Mouse (Mus musculus) layer of hippocampus, postnatal 14 days (tissue): ENCODE results near the gene Trib3. TPM values are rescaled to one million over a fixed set of nuclear protein-coding genes. Genes with fewer than 3 reads are reported as not detected.
"Not testable (repeated sequence)": the region's sequence is repeated elsewhere in the genome, so short reads cannot be mapped to it uniquely, and the experiment has no call there.

Source experiments
- DNase-seq, 2 experiments: peaks; one replicate each; pipeline ENCODE4 v3.0.0; 2021 to 2022; ENCODE audit warnings: low spot score in 2 of 2, mixed read lengths in 1 of 2
- total RNA-seq, 2 experiments: library from RNA; stranded (reverse); gene quantifications; 2 replicates each; pipeline ENCODE4 v1.2.3; 2021

Trib3 gene
- total RNA-seq, 2 experiments from 2014 or later, result 0.53 to 0.86 TPM

DNA sequence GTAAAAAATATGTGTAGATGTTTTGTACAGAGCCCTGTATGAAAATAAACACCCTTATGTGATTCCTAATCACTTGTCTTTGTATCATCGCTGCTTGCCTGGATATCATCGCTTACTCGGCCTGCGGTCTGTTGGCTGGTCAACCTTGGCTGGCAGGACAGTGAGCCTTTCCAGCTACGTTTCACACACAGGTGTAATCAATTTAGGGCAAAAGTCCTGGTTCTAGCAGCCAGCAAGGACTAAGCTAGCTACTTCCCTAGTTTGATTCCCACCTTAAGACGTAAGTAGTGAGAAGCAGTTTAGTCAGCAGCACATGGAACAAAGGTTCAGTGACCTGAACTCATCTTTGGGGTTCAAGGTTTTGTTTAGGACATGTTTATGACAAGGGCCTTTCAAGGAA is 29.9 kb downstream of the Trib3 start:
- DNase-seq, result no peak

DNA sequence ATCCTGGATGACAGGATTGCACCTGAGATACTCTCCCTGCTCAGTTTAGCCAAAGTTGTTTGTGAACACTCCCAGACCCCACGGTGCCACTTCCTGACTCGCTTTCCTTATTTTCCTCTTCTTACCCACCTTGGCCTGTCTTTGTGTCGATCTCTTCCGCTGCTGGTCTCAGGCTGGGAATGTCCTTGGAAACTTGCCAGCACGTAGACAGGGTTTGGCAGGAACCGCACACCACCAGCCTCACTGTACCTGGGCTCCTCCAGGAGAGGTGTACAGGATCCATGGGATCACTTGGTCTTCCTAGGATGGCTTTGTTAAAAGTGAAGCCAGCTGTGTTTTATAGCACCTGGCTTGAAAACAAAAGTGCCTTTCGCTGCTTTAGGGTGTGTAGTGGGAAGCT is 30.8 kb downstream of the Trib3 start:
- DNase-seq, result no peak

DNA sequence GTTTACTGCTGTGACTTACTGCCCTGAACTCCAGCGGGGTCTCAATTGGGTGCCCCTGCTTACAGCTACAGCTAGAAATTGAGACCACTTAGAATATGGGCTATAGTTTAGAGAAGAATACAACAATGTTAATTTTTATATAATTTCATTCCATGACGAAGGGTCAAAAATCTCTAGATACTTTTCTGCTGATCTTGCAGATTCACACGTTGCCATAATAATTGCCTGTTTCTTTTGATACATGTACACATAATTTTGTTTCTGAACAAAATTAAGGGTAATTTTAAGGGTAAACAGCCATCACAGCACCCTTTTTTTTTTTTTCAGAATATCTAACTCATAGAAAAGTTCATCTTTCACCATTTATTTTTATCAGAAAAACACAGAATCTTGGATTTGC is 36.6 kb downstream of the Trib3 start:
- no peak for DNase-seq

DNA sequence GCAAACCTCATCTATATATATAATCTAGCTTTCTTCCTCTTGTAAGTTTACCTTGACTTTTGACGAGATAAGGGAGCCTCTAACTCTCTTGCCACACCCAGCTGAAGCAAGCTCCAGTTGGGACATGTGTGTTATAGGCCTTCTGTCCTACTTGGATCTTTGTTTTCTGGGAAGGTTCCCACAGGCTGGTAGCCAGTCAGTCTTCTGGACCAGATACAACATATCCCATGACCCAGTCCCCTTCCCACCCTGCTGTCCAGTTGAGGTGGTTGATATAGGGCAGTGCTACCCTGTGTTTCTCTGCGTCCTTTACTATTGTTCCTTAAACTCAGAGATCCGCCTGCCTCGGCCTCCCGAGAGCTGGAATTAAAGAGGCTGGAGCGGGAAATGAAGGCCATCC is 38.4 kb downstream of the Trib3 start:
- no peak for DNase-seq

- no peak for DNase-seq
These were observed 40.1 kb downstream of the Trib3 start for GRCm38 (mm10) chr2:152303781-152304180.

GRCm38 (mm10) chr2:152302862-152303261 is 41.0 kb downstream of the Trib3 start:
- DNase-seq, result no peak

GRCm38 (mm10) chr2:152294541-152294940 is 49.3 kb downstream of the Trib3 start:
- DNase-seq, result no peak

GRCm38 (mm10) chr2:152293727-152294475 is 49.9 kb downstream of the Trib3 start, which contains the start of gene Tbc1d20:
TSS of gene Tbc1d20 (plus strand) at chr2:152293828.
- DNase-seq, result peak; percentile 87 to 89

DNA sequence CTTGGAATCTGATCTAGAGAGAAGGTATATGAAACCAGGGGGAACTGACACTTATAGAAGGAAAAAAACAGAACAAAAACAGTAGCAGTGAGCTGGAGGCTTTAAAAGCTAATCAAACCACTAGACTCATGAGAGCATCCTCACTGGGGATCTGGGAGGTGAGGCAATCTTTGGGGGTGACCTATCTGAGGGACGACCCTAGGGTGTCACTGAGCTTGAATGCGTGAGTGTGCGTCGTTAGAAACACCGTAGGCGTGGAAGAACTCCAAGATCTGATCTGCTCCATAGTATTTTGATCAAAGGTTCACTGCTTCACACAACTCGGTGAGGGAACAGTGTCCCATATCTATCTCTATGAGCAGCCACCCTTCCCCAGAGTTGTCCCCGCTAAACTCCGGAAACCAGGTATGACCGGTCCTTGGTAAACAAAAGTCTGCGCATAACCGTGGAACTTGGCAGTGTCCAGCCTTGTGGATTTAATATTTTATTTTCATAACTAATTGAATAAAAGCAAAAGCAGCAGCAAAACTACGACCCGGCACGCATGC is 50.6 kb downstream of the Trib3 start:
- no peak for DNase-seq

GRCm38 (mm10) chr2:152292475-152292874 is 51.4 kb downstream of the Trib3 start:
- no peak for DNase-seq

DNA sequence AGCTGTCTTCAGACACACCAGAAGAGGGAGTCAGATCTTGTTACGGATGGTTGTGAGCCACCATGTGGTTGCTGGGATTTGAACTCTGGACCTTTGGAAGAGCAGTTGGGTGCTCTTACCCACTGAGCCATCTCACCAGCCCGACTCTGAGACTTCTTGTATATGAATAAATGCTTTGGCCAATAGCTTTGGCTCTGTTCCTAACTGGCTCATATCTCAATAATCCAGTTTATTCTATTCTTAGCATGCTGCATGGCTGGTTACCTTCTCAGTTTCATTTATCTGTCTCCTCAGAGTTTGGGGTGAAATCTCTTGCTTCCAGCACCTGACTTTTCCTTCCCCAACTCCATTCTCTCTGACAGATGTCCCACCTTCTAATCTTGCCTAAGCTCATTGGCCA is 54.2 kb downstream of the Trib3 start:
- not testable (repeated sequence) for DNase-seq

GRCm38 (mm10) chr2:152288046-152288445 is 55.8 kb downstream of the Trib3 start:
- DNase-seq, result no peak

DNA sequence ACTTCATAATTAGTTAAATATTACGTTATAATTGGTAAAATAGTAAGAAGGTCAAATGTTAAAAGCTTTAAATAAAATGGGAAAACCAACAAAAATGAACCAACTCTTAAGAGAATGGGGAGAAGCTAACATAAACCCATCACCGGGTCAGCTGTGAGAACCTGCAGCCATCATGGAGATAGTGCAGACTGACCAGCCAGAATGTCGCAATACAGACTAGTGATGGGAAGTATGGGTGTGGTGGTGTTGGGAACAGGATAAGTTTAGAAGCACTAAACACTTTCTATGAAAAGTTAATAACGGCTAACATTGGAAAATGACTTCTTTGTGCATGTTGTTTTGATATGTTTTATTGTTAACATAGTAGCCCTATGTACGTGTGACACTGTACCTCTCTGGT is 56.3 kb downstream of the Trib3 start:
- no peak for DNase-seq

Other genes starting within 250 kb of the Trib3 start
- gene Srxn1, start 238.5 kb downstream of the Trib3 start, total RNA-seq, result 10 to 100 TPM; 59.1 to 65.8 TPM
- gene Tcf15, start 200.5 kb downstream of the Trib3 start, total RNA-seq, result 1 to 10 TPM; 2.7 to 3.1 TPM
- gene Csnk2a1, start 117.2 kb downstream of the Trib3 start, total RNA-seq, result 100 to 1,000 TPM; 107 to 112 TPM
- 10 to 100 TPM; 49.8 to 57.8 TPM for gene Tbc1d20, start 50.2 kb downstream of the Trib3 start, total RNA-seq
- gene Rbck1, start 11.4 kb downstream of the Trib3 start, total RNA-seq, result 100 to 1,000 TPM in 1 of 2 experiments, 10 to 100 TPM in 1; 92.5 to 104 TPM
- 10 to 100 TPM; 33.0 to 39.6 TPM for gene Nrsn2, start 32.6 kb upstream of the Trib3 start, total RNA-seq
- gene Sox12, start 54.0 kb upstream of the Trib3 start, total RNA-seq, result 10 to 100 TPM; 21.4 to 23.1 TPM
- gene Zcchc3, start 71.0 kb upstream of the Trib3 start, total RNA-seq, result 10 to 100 TPM in 1 of 2 experiments, 1 to 10 TPM in 1; 9.8 to 10.8 TPM
- gene 6820408C15Rik, start 71.6 kb upstream of the Trib3 start, total RNA-seq, result 1 to 10 TPM; 2.9 to 4.2 TPM
- gene Defb23, start 120.6 kb upstream of the Trib3 start, total RNA-seq, result not detected
- not detected for gene Defb20, start 133.0 kb upstream of the Trib3 start, total RNA-seq
- gene Defb22, start 146.1 kb upstream of the Trib3 start, total RNA-seq, result not detected
- gene Defb26, start 167.7 kb upstream of the Trib3 start, total RNA-seq, result not detected
- gene Defb28, start 174.2 kb upstream of the Trib3 start, total RNA-seq, result not detected
- not detected for gene Defb29, start 196.1 kb upstream of the Trib3 start, total RNA-seq
- not detected for gene Gm17416, start 225.3 kb upstream of the Trib3 start, total RNA-seq
- gene Defb21, start 228.7 kb upstream of the Trib3 start, total RNA-seq, result not detected
- gene Defb19, start 236.3 kb upstream of the Trib3 start, total RNA-seq, result not detected